Mouse (Mus musculus): ENCODE results near the gene Ppp1r14b. TPM values are rescaled to one million over a fixed set of nuclear protein-coding genes. Genes with fewer than 3 reads are reported as not detected.

The Ppp1r14b gene
- polyA plus RNA-seq, 1 experiment from 2014 or later: 224 TPM

DNA sequence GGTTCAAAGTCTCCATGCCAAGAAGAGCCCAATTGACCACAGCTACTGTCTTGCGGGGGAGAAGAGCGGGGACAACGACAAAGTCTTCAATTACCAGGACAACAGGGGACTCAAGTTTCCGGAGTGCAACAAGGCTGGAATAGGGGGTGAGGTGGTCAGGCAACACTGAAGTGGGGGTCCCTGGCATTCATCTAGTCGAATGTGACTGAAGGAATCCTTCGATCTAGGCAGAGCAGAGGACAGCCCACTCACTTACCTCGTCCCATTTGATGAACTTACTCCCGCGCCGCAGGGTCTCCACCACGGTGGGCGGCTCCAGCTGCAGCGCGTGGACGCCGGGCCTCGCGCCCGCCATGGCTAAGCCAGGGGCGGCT, 5.5 kb upstream of the Ppp1r14b start:
- no peaks in the 10 kb centered on the region for H3K27me3 ChIP-seq
- peaks cover 24% of the 10 kb centered on the region for H3K36me3 ChIP-seq
- WGBS: under 1% methylated on average over 19 of the region's 20 CpGs
- no peaks in the 10 kb centered on the region for H3K9me3 ChIP-seq (replicated peaks)
- peak overlapping the region; percentile 52 for H3K27ac ChIP-seq (replicated peaks)
- H3K4me1 ChIP-seq: peaks cover 58% of the 10 kb centered on the region
- H3K4me3 ChIP-seq (replicated peaks): peak overlapping the region; percentile 61
- peak overlapping the region; percentile 57 for H3K9ac ChIP-seq
- peak overlapping the region; percentile 80 for H3K4me2 ChIP-seq (replicated peaks)
- ATAC-seq (ENCODE audit: insufficient number of reproducible peaks, low FRiP score, low TSS enrichment, low read depth): no peak; the same call in 1 of the 2 replicates

DNA sequence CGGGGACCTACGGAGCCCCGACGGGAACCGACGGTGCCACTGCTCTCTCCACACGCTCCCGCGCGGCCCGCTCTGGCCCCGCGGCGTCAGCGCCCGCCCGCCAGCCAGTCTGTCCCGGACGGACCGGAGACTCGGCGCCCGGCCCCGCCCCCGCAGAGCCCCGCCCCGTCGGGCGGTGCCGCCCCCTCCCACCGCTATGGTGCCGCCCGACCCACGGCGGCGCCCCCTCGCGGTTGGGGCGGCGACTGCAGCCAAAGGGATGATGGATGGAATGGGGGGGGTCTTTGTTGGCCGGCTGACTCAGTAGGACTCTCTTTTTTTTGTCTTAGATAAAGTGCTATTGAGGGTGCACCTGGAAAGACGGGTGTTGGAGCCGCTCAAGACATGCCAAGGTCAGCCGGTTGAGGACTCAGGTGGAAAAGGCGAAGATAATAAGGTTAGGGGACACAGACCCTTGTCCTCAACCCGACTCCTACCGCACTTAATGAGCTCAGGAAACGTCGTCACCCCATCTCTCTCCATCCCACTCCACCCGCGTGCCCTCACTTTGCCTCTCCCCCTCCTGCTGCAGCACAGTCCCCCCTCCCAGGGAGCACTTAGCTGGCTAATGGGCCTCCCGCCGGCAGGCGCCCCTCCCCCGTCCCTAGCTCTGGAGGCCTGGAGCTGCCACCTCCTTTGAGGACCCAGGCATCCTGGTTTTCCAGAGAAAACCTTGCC, 4.9 kb upstream of the Ppp1r14b start:
- Histone ChIP-seq H3K36me3 (peaks cover 18% of the 10 kb centered on the region), H3K27me3 (no peaks in the 10 kb centered on the region), H3K4me1 (peaks cover 58% of the 10 kb centered on the region), H3K9me3 (replicated peaks) (no peaks in the 10 kb centered on the region), H3K27ac (replicated peaks) (peak overlapping the region; percentile 52; the same call in 1 of the 2 replicates), H3K9ac (peak overlapping the region; percentile 57), H3K4me2 (replicated peaks) (peak overlapping the region; percentile 80), H3K4me3 (replicated peaks) (peak overlapping the region; percentile 61)
- peak; percentile 70 for ATAC-seq (ENCODE audit: insufficient number of reproducible peaks, low FRiP score, low TSS enrichment, low read depth)
- WGBS: 1% methylated on average over 50 of the region's 55 CpGs

DNA sequence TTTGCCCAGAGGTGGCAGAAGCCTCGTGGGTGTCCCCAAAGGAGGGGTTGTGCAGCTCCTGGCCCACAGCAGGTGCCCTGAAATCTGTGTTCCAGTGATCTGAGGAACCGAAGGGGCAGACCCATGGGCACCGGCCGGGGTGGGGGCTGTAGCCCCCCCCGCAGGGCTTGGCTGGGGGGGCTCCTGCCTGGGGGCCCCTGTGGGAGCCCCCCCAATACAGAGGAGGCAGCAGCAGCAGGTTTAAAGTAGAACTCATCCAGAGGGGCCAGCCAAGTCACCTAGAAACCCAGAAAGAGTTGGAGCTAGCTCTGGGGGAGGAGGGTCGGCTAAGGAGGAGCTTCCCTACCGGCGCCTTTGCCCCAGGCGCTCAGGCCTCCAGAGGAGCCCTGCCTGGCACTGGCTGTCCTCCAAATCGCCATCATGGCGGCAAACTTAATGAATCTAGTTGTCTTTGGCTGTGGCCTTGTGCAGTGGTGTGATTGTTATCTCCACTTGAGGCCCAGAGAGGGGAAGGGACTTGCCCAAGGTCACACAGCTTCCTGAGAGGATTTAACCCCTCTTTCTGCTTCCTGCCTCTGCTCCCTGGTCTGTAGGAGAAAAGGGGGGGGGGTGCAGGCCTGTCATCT, 4.2 kb upstream of the Ppp1r14b start:
- 19% methylated on average over 11 of the region's 11 CpGs for WGBS
- ATAC-seq (ENCODE audit: insufficient number of reproducible peaks, low FRiP score, low TSS enrichment, low read depth): no peak
- Histone ChIP-seq H3K36me3 (peaks cover 11% of the 10 kb centered on the region), H3K4me3 (replicated peaks) (peak overlapping the region; percentile 61), H3K9me3 (replicated peaks) (no peaks in the 10 kb centered on the region), H3K27me3 (no peaks in the 10 kb centered on the region), H3K27ac (replicated peaks) (no peak overlapping the region; the same call in 1 of the 2 replicates), H3K4me1 (peaks cover 60% of the 10 kb centered on the region), H3K9ac (no peak overlapping the region), H3K4me2 (replicated peaks) (peak overlapping the region; percentile 80)

DNA sequence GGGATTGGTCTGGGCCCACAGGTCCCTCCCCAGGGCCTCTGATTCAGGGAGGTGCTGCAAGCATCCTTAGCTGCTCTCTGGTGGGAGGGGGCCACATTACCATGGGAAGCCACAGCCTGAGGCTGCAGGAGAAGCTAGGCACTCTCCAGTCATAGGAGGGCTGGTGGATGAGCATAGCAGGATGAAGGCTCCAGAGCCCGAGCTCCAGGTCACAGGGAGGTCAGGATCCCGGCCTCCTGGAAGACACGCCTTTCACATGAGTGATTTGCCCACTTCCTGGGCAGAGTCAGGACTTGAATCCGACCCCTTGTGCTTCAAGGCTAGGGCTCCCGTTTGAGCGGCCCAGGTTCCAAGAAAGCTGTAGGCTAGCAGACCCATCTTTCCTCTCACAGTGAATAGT, 3.1 kb upstream of the Ppp1r14b start:
- Histone ChIP-seq H3K4me3 (replicated peaks) (no peak overlapping the region), H3K27me3 (no peaks in the 10 kb centered on the region), H3K27ac (replicated peaks) (no peak overlapping the region; the same call in 1 of the 2 replicates), H3K36me3 (peaks cover under 1% of the 10 kb centered on the region; the same call in 1 of the 2 replicates), H3K4me1 (peaks cover 70% of the 10 kb centered on the region), H3K4me2 (replicated peaks) (no peak overlapping the region), H3K9ac (no peak overlapping the region), H3K9me3 (replicated peaks) (no peaks in the 10 kb centered on the region)
- no peak for ATAC-seq (ENCODE audit: insufficient number of reproducible peaks, low FRiP score, low TSS enrichment, low read depth)
- 21% methylated on average over 6 of the region's 6 CpGs for WGBS

DNA sequence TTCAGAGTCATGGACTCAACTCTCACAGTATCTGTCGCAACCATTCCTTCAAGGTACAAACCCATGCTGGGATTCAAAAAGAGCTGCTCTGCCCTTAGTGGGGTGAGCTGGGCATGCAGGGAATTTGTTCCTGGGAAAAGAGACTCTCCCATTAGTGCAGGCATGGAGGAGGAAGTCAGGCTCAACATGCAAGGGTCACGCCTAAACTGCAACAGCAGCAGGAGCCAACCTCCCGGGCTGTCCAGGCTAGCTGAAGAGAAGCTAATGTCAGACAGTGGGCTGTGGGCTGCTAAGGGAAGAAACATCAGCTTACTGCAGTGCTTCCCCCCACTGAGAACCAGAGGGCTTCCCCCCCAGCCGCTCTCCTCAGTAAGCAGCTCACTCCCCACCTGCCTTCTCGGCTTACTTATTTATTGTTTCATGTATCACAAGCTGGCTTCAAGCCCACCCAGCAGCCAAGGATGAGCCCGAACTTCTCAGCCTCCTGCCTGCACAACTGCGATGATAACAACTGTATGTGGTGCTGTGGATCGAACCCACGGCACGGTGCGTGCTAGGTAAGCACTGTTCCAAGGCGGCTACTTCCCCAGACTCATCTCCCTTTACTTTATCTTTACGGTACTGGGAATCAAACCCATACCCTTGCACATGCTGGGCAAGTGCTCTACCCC, 2.4 kb upstream of the Ppp1r14b start:
- Histone ChIP-seq H3K36me3 (peaks cover 3% of the 10 kb centered on the region; the same call in 1 of the 2 replicates), H3K4me1 (peaks cover 77% of the 10 kb centered on the region), H3K4me2 (replicated peaks) (no peak overlapping the region), H3K9me3 (replicated peaks) (no peaks in the 10 kb centered on the region), H3K4me3 (replicated peaks) (no peak overlapping the region), H3K9ac (no peak overlapping the region), H3K27ac (replicated peaks) (no peak overlapping the region), H3K27me3 (no peaks in the 10 kb centered on the region)
- WGBS: 74% methylated on average over 13 of the region's 13 CpGs
- no peak for ATAC-seq (ENCODE audit: insufficient number of reproducible peaks, low FRiP score, low TSS enrichment, low read depth)

DNA sequence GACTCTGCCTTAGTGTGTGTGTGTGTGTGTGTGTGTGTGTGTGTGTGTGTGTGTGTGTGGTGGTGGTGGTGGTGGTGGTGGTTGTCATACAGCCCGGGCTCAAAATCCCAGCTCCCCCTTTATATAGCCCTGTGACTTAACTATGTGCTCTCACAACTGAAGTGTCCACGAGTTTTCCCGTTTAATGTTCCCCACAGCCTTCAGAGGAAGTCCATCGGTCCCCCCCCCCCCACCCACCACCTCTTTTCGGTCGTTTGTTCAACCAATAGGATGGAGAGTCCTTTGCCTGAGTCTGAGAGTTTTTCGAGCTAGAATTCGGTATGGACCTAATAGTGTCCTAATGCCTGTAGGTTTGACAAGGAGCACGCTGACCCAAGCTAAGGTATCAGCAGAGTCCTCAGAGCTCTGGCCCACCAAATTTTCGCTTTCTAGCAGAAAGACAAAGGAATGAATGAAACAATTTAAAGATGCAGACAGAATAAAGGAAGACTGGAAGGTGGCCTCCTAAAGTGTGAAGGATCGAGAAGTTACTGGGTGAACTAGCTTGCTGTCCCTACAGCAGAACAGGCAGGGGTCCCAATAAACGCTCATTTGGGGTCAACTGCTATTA, 1.1 kb upstream of the Ppp1r14b start:
- Histone ChIP-seq H3K4me2 (replicated peaks) (peak overlapping the region; percentile 76), H3K27ac (replicated peaks) (peak overlapping the region; percentile 91), H3K36me3 (peaks cover 8% of the 10 kb centered on the region), H3K9me3 (replicated peaks) (no peaks in the 10 kb centered on the region), H3K27me3 (no peaks in the 10 kb centered on the region), H3K9ac (no peak overlapping the region), H3K4me1 (peaks cover 77% of the 10 kb centered on the region), H3K4me3 (replicated peaks) (peak overlapping the region; percentile 65)
- ATAC-seq (ENCODE audit: insufficient number of reproducible peaks, low FRiP score, low TSS enrichment, low read depth): no peak
- WGBS: 35% methylated on average over 12 of the region's 12 CpGs

DNA sequence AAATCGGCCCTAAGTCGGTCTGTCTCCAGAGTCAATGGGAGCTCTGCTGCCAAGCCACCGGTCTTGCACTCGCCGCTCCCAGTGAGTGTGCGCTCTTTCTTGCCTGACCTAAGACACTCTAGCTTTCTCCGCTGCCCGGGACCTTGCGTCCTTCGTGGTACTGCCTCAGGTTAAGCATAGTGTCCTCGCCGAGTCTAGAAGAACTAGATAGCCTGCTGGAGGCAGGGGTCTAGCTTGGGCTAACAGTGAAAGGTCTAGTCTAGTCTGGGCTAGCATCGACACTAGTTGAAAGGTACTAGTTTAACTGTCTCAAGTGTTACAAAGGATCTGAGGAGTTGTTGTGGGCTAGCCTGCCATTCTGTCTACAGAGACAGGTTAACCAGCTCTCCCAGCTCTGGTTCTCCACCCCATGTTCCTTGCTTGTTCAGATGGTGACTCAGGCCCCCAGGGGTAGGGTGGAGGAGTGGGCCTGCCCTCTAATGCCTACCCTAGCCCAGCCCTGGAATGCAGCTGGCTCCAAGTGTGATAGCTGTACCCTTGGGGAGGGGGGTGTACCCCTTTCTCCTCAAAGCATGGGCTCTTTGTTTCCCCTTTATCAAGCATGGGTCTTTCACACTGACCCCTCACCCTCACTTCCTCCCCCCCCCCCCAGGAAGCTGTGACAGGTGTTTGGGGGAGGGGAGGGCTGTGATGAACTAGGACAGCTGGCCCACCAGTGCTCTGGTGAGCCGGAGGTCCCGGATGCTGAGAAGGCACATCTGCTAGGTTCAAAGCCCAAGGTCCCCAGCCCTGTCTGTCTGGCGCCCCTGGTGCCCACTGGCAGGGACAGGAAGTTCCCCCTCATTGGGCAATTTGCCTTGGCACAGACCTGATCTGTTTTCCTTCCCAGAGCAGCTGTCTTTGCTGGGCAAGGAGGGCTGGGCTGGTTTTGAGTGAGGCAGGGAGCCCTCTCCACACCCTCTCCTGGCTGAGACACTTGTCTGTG, 1.1 kb downstream of the Ppp1r14b start, which contains the start of gene Plcb3:
TSS of gene Plcb3 (minus strand) at position 934 of the 985 bp plus-strand sequence.
- Histone ChIP-seq H3K36me3 (peaks cover 8% of the 10 kb centered on the region), H3K27me3 (no peaks in the 10 kb centered on the region), H3K27ac (replicated peaks) (peak within 1 kb of the TSS; percentile 91), H3K9ac (peak within 1 kb of the TSS; percentile 66), H3K4me2 (replicated peaks) (peak within 1 kb of the TSS; percentile 76), H3K9me3 (replicated peaks) (no peaks in the 10 kb centered on the region), H3K4me1 (peaks cover 69% of the 10 kb centered on the region), H3K4me3 (replicated peaks) (peak within 1 kb of the TSS; percentile 65)
- WGBS: under 1% methylated on average over 16 of the region's 16 CpGs
- no peak for ATAC-seq (ENCODE audit: insufficient number of reproducible peaks, low FRiP score, low TSS enrichment, low read depth)

DNA sequence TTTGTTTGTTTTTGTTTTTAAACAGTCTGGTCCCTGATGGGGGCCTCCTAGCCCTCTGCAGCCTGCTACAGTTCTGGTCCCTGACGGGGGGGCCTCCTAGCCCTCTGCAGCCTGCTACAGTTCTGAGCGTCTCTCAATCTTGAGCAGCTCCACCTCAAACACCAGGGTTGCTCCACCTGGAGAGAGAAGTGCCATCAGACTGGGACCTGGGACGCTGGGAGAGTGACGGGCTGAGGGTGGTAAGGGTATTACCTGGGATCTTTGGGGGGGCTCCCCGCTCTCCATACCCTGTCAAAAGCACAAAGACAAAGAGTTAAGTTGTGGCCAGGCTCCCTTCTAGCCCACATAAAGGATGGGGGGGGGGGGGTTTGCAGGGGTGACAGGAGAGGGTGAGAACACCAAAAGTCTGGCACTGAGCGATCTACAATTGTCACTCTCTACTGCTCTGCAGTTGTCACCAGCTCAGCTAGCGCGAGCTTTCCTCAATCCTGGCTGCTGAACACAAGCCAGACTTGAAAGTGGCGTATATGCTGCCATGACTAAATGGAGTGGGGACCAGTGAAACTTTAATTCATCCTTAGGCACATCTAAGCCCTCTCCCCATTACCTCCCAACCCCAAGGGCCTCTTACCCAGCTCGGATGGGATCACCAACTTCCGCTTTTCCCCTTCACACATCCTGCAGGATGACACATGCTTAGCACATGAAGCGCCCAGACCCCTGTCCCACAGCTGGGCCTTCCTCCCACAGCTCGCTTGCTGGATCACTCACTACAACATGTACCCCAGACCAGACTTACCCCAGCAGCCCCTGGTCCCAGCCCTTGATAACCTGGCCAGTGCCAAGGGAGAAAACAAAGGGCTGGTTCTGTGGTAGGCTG, 3.2 kb downstream of the Ppp1r14b start:
- H3K4me3 ChIP-seq (replicated peaks): peak overlapping the region; percentile 71; the same call in 1 of the 2 replicates
- 67% methylated on average over 13 of the region's 13 CpGs for WGBS
- ATAC-seq (ENCODE audit: insufficient number of reproducible peaks, low FRiP score, low TSS enrichment, low read depth): no peak
- peaks cover 18% of the 10 kb centered on the region for H3K36me3 ChIP-seq
- peak overlapping the region; percentile 87; the same call in 1 of the 2 replicates for H3K4me2 ChIP-seq (replicated peaks)
- peak overlapping the region; percentile 41 for H3K27ac ChIP-seq (replicated peaks)
- H3K27me3 ChIP-seq: no peaks in the 10 kb centered on the region
- peaks cover 57% of the 10 kb centered on the region for H3K4me1 ChIP-seq
- H3K9me3 ChIP-seq (replicated peaks): no peaks in the 10 kb centered on the region
- no peak overlapping the region for H3K9ac ChIP-seq

DNA sequence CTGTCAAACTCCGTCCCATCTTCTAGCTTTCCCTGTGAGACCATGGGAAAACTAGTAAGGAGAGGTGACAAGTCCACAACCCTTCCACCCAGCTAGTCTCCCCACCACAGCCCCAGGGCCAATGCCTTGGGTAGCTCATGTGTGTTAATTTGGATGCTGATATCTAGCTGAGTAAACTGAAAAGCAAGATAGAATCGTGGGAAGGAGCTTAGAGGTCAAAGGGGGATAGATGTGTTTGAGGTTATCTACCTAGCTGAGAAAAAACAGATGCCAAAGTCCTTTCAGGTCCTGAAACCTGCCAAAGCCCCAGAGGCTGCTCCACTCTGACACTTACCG, 3.8 kb downstream of the Ppp1r14b start:
- H3K36me3 ChIP-seq: peaks cover 21% of the 10 kb centered on the region
- peak overlapping the region; percentile 71 for H3K4me3 ChIP-seq (replicated peaks)
- H3K9ac ChIP-seq: no peak overlapping the region
- H3K4me2 ChIP-seq (replicated peaks): peak overlapping the region; percentile 87
- H3K27me3 ChIP-seq: no peaks in the 10 kb centered on the region
- peaks cover 57% of the 10 kb centered on the region for H3K4me1 ChIP-seq
- no peak for ATAC-seq (ENCODE audit: insufficient number of reproducible peaks, low FRiP score, low TSS enrichment, low read depth)
- H3K27ac ChIP-seq (replicated peaks): peak overlapping the region; percentile 81
- H3K9me3 ChIP-seq (replicated peaks): no peaks in the 10 kb centered on the region
- 34% methylated on average over 3 of the region's 3 CpGs for WGBS
